Mouse (Mus musculus) heart, embryonic 16.5 days (tissue): Measurements from ENCODE around the gene Hoxa7. TPM values are rescaled to one million over a fixed set of nuclear protein-coding genes. Genes with fewer than 3 reads are reported as not detected.

Experiments used
- ATAC-seq: fragments of 200-750 bp; cut with Nextera tagmentation; replicated peaks from 2 replicates; pipeline ENCODE4 v1.8.0; 2017; ENCODE audit warnings: moderate number of reproducible peaks; ENCODE audit not compliant: insufficient read depth, low FRiP score; ENCODE audit errors: extremely low read depth
- H3K27ac ChIP-seq: fragments of 300-500 bp; sonication (generic); 2 replicates; pipeline ENCODE4 v1.5.1; 2014; ENCODE audit warnings: mild to moderate bottlenecking, low read length, control low read depth, moderate library complexity
- H3K27me3 ChIP-seq: fragments of 300-500 bp; sonication (generic); 2 replicates; pipeline ENCODE4 v1.6.1; 2014; ENCODE audit warnings: low read length, mixed read lengths; ENCODE audit not compliant: control insufficient read depth, insufficient read depth
- H3K36me3 ChIP-seq: fragments of 300-500 bp; sonication (generic); 2 replicates; pipeline ENCODE4 v1.6.1; 2014; ENCODE audit not compliant: control insufficient read depth, insufficient read depth
- H3K4me1 ChIP-seq: fragments of 300-500 bp; sonication (generic); 2 replicates; pipeline ENCODE4 v1.6.1; 2014; ENCODE audit warnings: low read length, mixed read lengths; ENCODE audit not compliant: control insufficient read depth, insufficient read depth
- H3K4me2 ChIP-seq: fragments of 300-500 bp; sonication (generic); 2 replicates; pipeline ENCODE4 v1.6.1; 2014; ENCODE audit warnings: low read depth, mild to moderate bottlenecking, control low read depth, low read length
- H3K4me3 ChIP-seq: fragments of 300-500 bp; sonication (generic); 2 replicates; pipeline ENCODE4 v1.5.1; 2014; ENCODE audit warnings: mild to moderate bottlenecking, control low read depth, low read length
- H3K9ac ChIP-seq: fragments of 300-500 bp; sonication (generic); 2 replicates; pipeline ENCODE4 v1.6.1; 2014; ENCODE audit warnings: low read length, control low read depth
- H3K9me3 ChIP-seq: fragments of 300-500 bp; sonication (generic); replicated peaks from 2 replicates; pipeline ENCODE4 v1.6.1; 2016; ENCODE audit warnings: low read length; ENCODE audit not compliant: control insufficient read depth
- WGBS: fragments of 180-500 bp; shearing (Covaris S2); extraction: QIAGEN DNeasy Blood & Tissue Kit; methylation state at CpG from one replicate; pipeline ENCODE4 v1.1.7; 2014; 5-methylcytosine and 5-hydroxymethylcytosine counted together
- polyA plus RNA-seq: library from polyadenylated mRNA; unstranded; fragments of >200 nt; fragmentation: Nextera tagmentation; extraction: Ambion mirVana; gene quantifications from 2 replicates; pipeline ENCODE4 v1.2.1, GENCODE M21; 2015

The Hoxa7 gene
- polyA plus RNA-seq, 1 experiment from 2014 or later: 0.38 TPM

- Histone ChIP-seq H3K9ac (peak within 1 kb of the TSS; percentile 56), H3K27me3 (peaks cover 79% of the 10 kb centered on the region), H3K4me3 (peak within 1 kb of the TSS; percentile 45), H3K36me3 (no peaks in the 10 kb centered on the region), H3K4me2 (peak within 1 kb of the TSS; percentile 56), H3K27ac (no peak within 1 kb of the TSS; the same call in 1 of the 2 replicates), H3K9me3 (no peaks in the 10 kb centered on the region), H3K4me1 (peaks cover 3% of the 10 kb centered on the region; the same call in 1 of the 2 replicates)
- WGBS: 1% methylated on average over 65 of the region's 65 CpGs
- ATAC-seq: 0 out of 2 replicates have a peak, but pooled peaks have one; percentile 37
Observed at GRCm38 (mm10) chr6:52204050-52204752, 17.5 kb downstream of the Hoxa7 start, which contains the start of gene Hoxa5. TSS of gene Hoxa5 (minus strand) at chr6:52204587.

GRCm38 (mm10) chr6:52203371-52204049 lies 18.1 kb downstream of the Hoxa7 start:
- 6% methylated on average over 46 of the region's 46 CpGs for WGBS
- H3K9me3 ChIP-seq: no peaks in the 10 kb centered on the region
- ATAC-seq: 0 out of 2 replicates have a peak, but pooled peaks have one; percentile 41
- H3K4me2 ChIP-seq: peak overlapping the region; percentile 56
- H3K4me3 ChIP-seq: peak overlapping the region; percentile 45
- peaks cover 79% of the 10 kb centered on the region for H3K27me3 ChIP-seq
- peaks cover 3% of the 10 kb centered on the region; the same call in 1 of the 2 replicates for H3K4me1 ChIP-seq
- H3K36me3 ChIP-seq: no peaks in the 10 kb centered on the region
- H3K27ac ChIP-seq: no peak overlapping the region; the same call in 1 of the 2 replicates
- H3K9ac ChIP-seq: peak overlapping the region; percentile 56

- Histone ChIP-seq H3K4me3 (peak overlapping the region; percentile 45), H3K27ac (no peak overlapping the region), H3K4me1 (peaks cover 3% of the 10 kb centered on the region; the same call in 1 of the 2 replicates), H3K9me3 (no peaks in the 10 kb centered on the region), H3K36me3 (no peaks in the 10 kb centered on the region), H3K9ac (no peak overlapping the region), H3K27me3 (peaks cover 79% of the 10 kb centered on the region), H3K4me2 (peak overlapping the region; percentile 1; the same call in 1 of the 2 replicates)
- no peak for ATAC-seq
- 7% methylated on average over 10 of the region's 10 CpGs for WGBS
Observed at GRCm38 (mm10) chr6:52203121-52203370, 18.6 kb downstream of the Hoxa7 start.

GRCm38 (mm10) chr6:52202362-52203120 lies 19.1 kb downstream of the Hoxa7 start:
- Histone ChIP-seq H3K4me1 (peaks cover 3% of the 10 kb centered on the region; the same call in 1 of the 2 replicates), H3K9ac (no peak overlapping the region), H3K27me3 (peaks cover 80% of the 10 kb centered on the region), H3K27ac (no peak overlapping the region), H3K9me3 (no peaks in the 10 kb centered on the region), H3K4me2 (peak overlapping the region; percentile 1; the same call in 1 of the 2 replicates), H3K4me3 (peak overlapping the region; percentile 45), H3K36me3 (no peaks in the 10 kb centered on the region)
- WGBS: 8% methylated on average over 22 of the region's 22 CpGs
- ATAC-seq: no peak

- H3K4me1 ChIP-seq: peaks cover 3% of the 10 kb centered on the region; the same call in 1 of the 2 replicates
- no peak overlapping the region for H3K9ac ChIP-seq
- no peaks in the 10 kb centered on the region for H3K9me3 ChIP-seq
- peaks cover 80% of the 10 kb centered on the region for H3K27me3 ChIP-seq
- 35% methylated on average over 1 of the region's 1 CpGs for WGBS
- no peak overlapping the region for H3K4me3 ChIP-seq
- no peaks in the 10 kb centered on the region for H3K36me3 ChIP-seq
- peak overlapping the region; percentile 12; the same call in 1 of the 2 replicates for H3K4me2 ChIP-seq
- no peak for ATAC-seq
- H3K27ac ChIP-seq: no peak overlapping the region
Observed at GRCm38 (mm10) chr6:52201269-52201668, 20.4 kb downstream of the Hoxa7 start.

GRCm38 (mm10) chr6:52200751-52201250 lies 20.9 kb downstream of the Hoxa7 start:
- Histone ChIP-seq H3K4me2 (0 out of 2 replicates have a peak overlapping the region, but pooled peaks have one; percentile 2), H3K27ac (no peak overlapping the region), H3K4me1 (peaks cover 3% of the 10 kb centered on the region; the same call in 1 of the 2 replicates), H3K36me3 (no peaks in the 10 kb centered on the region), H3K9me3 (no peaks in the 10 kb centered on the region), H3K4me3 (no peak overlapping the region), H3K27me3 (peaks cover 80% of the 10 kb centered on the region), H3K9ac (no peak overlapping the region)
- 27% methylated on average over 10 of the region's 10 CpGs for WGBS
- no peak for ATAC-seq

- no peak for ATAC-seq
- no peaks in the 10 kb centered on the region for H3K9me3 ChIP-seq
- H3K27me3 ChIP-seq: peaks cover 78% of the 10 kb centered on the region
- H3K27ac ChIP-seq: no peak overlapping the region
- H3K9ac ChIP-seq: no peak overlapping the region
- 0 out of 2 replicates have a peak overlapping the region, but pooled peaks have one; percentile 2 for H3K4me2 ChIP-seq
- no peaks in the 10 kb centered on the region for H3K36me3 ChIP-seq
- no peak overlapping the region for H3K4me3 ChIP-seq
- peaks cover 3% of the 10 kb centered on the region; the same call in 1 of the 2 replicates for H3K4me1 ChIP-seq
- WGBS: 22% methylated on average over 30 of the region's 30 CpGs
Observed at GRCm38 (mm10) chr6:52200073-52200750, 21.4 kb downstream of the Hoxa7 start.

- 0 out of 2 replicates have a peak, but pooled peaks have one; percentile 45 for ATAC-seq
- WGBS: 7% methylated on average over 10 of the region's 10 CpGs
- no peak overlapping the region for H3K4me2 ChIP-seq
- H3K4me3 ChIP-seq: no peak overlapping the region
- no peak overlapping the region for H3K9ac ChIP-seq
- no peak overlapping the region for H3K27ac ChIP-seq
- peaks cover under 1% of the 10 kb centered on the region; the same call in 1 of the 2 replicates for H3K4me1 ChIP-seq
- no peaks in the 10 kb centered on the region for H3K9me3 ChIP-seq
- peaks cover 89% of the 10 kb centered on the region for H3K27me3 ChIP-seq
- no peaks in the 10 kb centered on the region for H3K36me3 ChIP-seq
Observed at GRCm38 (mm10) chr6:52197271-52197670, 24.4 kb downstream of the Hoxa7 start.
